Mouse (Mus musculus): ENCODE results near the gene Pln. TPM values are rescaled to one million over a fixed set of nuclear protein-coding genes. Genes with fewer than 3 reads are reported as not detected.

Pln gene
- total RNA-seq, 2 experiments from 2014 or later, result 6,493 to 6,642 TPM

DNA sequence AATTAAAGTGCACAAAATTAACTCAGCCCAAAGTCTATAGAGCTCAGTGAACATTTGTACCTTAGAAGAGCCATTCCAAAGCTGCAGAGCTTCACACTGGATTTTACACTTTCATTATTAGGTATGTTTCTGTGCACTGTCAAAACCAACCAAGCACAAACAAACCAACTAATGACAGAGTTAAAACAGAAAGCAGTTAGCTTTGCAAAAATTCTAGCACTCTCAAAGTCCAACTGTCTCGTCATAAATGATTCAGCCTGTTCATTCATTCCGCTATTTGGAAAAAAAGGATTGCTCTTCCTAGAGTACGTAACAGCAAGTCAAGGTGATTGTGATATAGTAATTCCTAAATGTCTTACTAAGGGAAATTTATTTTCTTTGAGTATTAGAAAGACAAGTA, 21.5 kb downstream of the Pln start:
- no peak for DNase-seq

DNA sequence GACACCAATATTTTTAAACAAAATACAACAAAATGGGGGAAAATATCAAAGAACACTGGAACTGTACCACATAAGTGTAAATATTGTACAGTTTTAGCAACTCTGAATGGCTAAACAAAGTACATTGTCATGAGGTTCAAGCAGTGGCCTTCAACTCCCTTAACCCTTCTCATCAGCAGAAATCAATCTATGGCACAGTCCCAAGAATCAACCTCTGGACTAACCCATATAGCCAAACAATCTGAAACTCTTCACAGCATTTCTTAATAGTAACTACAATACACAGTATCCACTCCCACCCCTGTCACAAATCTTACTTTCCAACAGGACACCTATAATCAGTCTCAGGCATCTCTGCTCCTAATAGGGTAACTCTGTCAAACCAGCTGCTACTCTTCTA, 26.8 kb downstream of the Pln start:
- no peak for DNase-seq

DNA sequence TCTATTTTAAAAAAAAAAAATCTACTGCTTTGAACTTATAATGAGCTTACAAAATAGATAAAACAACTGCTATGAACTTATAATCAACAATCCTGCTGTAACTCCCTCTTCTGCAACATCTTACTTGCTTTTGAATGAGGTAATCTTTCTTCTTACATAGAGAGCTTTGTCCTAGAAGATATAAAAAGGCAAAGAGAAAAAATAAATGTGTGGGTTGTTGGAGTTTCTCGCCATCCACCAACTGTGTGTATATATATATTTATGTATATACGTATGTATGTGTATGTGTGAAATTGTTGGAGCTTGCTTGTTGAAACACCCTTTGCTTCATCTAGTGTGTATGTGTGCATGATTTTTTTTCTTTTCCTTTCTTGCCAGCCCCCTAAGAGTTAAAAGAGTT, 29.8 kb downstream of the Pln start:
- DNase-seq, result no peak

DNA sequence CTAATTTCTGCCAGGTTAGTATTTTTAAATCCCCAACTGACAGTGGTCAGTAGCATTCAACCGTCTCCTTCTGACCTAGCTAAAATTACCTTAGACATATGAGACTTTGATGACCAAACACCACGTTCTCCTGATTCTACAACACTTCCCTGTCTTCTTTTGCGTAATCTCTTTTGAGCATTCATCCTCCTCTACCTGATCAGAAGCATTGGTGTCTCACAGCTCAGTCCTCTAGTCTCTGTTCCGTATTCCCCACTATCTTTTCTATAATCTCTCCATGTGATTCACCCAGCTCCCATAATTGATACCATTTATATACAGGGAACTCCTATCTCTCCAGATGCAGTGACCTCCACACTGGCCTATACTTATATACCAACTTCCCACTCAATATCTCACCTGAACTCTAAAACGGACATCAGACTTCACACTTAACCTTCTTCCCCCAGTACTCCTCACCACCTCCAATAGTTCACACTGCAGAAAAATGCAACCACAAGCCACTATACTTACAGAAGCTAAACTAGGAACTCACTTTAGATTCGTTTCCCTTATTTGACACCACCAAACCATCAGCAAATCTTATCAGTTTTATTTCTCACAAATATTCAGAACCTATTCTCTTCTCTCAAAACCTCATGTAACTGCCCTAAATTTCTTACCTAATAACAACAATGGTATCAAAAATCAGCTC, 36.6 kb downstream of the Pln start:
- no peak for DNase-seq

DNA sequence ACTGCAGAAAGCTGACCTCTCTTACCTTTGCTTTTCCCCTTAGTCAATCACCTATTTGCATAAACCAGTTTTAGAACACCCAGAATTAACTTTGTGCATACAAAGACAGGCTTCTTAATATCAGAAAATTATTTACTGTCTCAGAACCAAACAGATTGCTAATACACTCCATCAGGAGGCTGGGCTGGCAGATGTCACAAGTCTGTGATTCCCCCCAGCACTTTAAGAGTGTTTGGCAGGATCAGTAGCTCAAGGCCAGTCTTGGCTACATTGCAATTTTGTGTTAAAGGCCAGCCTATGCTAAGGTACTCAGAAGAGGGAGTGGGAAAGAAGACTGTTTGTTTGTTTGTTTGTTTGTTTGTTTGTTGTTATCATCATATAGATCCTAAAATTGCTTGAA, 39.6 kb downstream of the Pln start:
- DNase-seq, result no peak

DNA sequence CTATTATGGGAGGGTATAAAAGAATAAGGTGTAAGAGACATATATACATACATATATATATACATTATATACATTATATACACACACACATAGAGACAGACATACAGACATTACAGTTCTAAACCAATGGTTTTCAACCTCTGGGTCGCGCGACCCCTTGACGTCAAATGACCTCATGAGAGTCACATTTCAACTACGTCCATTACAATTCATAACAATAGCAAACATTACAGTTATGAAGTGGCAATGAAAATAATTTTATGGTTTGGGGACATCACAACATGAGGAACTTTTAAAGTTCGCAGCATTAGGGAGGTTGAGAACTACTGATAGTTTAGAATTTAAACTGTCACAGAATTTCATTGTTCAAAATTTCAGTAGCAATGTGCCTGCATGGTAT, 40.8 kb downstream of the Pln start:
- no peak for DNase-seq

DNA sequence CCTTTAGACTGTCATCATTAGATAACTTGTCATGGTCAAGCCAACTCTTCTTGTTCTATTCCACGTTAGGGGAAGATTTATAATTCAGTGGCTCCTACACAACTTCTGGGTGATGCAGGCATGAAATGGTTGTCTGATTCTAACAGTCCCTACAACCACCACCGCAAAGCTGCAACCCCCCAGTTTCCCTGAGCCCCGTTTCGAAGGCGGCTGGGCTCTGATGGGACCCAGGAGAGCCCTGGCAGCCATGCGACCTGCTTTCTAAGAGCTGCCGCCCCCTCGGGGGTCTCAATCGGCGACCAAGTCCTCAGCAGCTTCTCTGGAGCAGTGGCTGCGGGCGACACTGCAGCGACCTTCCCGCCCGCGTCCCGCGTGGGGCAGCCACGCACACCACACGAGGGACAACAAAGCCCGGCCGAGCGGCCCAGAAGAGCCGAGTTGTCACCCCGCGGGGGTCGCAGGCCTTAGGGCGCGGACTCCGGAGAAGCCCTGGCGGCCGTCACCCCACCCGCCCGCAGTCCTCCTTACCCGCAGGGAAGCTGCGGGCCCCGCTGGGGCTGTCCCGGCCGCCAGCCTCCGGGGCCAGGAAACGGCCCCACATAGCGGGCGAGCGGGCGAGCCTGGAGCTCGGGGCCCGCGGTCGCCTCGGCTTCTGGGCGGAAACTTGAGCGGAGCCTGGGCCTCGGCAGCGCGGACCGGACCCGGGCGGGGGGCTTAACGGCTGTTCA, 41.7 kb downstream of the Pln start:
- peak in 1 of 2 experiments; percentile 70 for DNase-seq

DNA sequence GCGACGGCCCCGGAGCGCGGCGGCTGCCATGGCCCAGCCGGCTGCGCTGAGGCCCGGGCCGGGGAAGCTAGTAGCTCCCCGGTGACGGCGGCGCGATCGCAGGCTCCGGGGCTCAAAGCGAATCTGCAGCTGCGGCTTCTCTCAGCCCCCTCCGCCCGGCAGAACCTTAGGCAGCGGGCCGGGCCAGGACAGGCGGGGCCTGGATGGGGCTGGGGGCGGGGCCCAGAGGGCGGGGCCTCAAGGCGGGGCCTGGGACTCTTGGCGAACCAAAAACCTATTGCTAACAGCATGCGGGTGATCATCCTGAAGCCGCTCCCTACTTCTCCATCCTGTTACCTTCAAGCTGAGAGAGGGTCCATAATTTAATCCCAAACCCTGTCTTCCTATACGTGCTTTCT, 42.2 kb downstream of the Pln start, which contains the start of gene Cep85l:
Cep85l (minus strand) TSS at position 239 of the 398 bp plus-strand sequence.
- peak; percentile 92 to 94 for DNase-seq

DNA sequence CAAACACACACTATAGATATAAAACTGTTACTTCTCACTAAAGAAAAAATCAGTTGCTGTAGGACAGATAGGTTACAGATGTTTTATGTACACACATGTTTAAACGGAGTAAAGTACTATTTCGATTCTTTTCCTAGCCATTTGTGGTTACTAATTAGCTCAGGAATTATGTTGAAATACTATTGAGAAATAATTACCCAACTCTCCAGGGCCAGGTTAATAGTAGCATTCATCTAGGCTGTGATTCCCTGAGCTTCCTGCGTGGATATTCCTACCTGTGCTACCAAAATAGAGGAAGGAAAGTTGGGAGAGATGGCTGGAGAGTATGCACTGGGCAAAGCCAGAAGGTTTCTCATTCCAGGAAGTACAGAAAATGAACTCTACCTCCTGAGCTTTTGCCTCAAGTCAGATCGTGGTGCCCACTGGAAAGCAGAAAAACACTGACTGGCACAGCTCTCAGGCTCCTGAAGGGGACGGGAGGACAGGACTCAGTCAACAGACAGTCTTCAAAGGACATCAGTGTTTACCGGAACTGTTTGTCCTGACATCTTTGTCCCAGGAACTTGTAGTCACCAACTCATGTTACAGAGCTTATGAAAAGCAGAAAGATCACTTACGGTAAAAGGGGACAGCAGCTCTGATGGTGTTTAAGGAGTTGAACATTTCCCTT, 45.4 kb downstream of the Pln start:
- DNase-seq, result no peak

DNA sequence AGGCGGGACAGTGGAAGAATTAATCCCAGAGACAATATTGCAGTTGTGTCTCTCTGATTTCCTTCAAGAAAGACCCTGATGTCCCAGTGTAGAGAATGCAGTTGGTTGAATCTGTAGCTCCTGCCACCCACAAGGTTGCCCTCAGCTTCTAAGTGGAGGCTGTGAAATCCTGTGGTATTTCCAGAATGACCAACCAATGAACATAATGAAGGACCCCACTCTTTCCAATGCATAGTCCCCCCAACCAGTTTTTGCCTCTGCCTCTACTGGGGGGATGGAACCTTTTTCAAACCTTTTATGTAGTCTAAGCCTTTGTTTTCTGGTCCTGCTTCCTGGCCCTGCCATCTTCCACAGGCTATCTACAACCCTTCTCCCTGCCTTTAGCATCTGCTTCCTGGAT, 47.4 kb downstream of the Pln start:
- DNase-seq, result no peak

DNA sequence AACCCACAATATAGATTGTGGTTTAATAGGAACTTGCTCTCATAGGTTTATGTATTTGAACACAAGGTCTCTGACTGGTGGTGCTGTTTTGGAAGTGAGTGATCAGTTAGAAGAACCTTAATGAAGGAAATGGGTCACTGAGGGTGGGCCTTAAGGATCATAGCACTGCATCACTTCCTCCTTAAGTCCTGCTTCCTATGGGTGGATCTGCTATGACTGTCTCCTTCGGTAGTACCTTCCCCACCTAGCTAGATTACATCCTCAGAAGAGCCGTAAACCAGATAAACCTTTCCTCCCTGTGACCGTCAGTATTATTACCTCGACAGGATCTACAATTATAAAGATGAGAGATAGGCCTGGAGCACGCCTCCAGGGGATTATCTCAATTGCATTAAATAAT, 48.0 kb downstream of the Pln start:
- no peak for DNase-seq

DNA sequence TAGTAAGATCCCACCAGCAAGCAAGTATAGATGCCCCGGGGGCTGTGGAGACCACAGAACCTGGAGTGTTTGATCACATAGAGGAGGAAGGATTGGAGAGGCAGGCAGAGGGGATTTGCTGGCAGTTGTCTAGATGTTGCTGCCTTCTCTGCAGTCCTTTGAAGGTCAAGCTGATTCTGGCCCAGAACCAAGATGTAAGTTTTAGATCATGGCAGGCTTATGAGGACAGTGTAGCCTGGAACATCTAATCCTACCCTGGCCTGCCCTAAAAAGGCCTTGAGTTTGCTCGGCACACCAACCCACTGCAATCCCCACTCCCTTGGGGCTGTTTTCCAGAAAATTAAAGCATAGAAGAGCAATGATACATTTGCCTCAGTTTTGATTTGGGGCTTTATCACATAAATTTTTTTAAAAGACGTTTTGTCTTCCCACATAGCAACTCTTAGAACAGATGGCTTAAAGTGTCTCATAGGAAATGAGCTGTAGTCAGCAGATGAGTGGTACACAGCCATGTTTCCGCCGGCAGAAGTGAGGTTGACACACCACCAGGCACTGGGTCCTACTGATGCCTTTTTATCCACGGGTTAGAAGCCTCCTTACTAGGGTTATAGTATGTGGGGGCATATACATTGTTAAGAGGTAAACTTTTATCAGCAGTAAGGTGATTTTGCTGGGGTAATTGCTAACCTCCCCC, 50.9 kb downstream of the Pln start:
- DNase-seq, result no peak

DNA sequence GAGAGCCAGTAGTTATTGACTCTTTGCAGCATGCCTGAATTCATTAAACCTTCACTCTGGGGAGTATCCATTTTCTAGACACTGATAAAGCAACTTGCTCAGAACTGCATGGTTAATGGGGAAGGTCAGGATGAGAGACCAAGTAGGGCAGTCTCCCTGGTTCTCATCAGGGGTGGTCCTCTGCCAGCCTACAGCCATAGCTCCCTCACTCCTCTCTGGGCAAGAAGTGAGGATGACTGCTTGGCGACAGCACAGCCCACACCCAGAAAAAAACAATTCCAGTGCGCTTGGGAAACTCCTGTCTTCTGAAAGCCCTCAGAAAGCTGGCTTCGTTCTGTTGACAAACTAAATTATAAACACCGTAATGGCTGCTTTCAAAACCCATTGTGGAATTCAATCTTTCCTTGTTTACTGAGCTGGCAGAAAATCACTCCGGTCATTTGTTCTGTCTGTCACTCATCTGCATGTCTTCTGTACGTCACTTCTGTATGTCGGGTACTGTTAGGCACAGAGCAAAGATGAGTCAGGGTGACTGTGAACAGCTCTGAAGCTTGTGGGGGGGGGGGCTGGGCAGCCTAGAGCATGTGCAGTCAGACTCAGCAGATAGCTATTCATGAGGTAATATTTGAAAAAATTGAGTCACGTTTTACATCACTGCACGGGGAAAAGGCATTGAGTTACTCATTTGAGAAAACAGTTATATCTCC, 57.6 kb downstream of the Pln start:
- DNase-seq, result no peak

Other genes starting within 250 kb of the Pln start
- gene Cep85l, start 42.3 kb downstream of the Pln start, total RNA-seq (2021), result 10 to 100 TPM; 13.5 TPM

All from heart, adult 18-20 months (tissue).